Mouse (Mus musculus): ENCODE results near the gene Sdf2. TPM values are rescaled to one million over a fixed set of nuclear protein-coding genes. Genes with fewer than 3 reads are reported as not detected.
"Not testable (repeated sequence)": the region's sequence is repeated elsewhere in the genome, so short reads cannot be mapped to it uniquely, and the experiment has no call there.

Sdf2 gene
- polyA plus RNA-seq, 1 experiment from 2014 or later: 81.1 TPM

- Histone ChIP-seq H3K4me2 (replicated peaks) (no peak overlapping the region), H3K36me3 (peaks cover 94% of the 10 kb centered on the region), H3K4me3 (replicated peaks) (no peak overlapping the region), H3K4me1 (replicated peaks) (no peaks in the 10 kb centered on the region), H3K27me3 (no peaks in the 10 kb centered on the region), H3K9ac (replicated peaks) (no peak overlapping the region), H3K27ac (no peak overlapping the region), H3K9me3 (no peaks in the 10 kb centered on the region)
- WGBS: 90% methylated on average over 13 of the region's 13 CpGs
- ATAC-seq: no peak
Measured at GRCm38 (mm10) chr11:78271986-78272385, 26.4 kb downstream of the Sdf2 start.

DNA sequence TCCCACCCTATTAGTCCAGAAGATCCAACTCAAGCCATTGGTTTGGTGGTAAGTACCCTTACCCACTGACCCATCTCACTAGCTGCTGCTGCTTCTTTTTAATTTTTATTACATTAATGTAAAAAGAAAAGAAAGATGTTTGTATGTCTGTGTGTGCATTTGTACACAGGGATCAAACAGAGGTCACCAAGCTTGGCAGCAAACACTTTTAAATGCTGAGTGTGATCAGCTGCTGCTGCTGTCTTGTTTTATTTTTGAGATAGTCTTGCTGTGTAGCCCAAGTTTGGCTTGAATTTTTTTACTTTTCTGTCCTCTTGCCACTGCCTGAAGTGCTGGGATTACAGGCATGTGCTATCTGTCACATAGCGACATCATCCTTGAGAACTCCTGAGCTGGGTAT, 30.1 kb downstream of the Sdf2 start:
- H3K4me1 ChIP-seq (replicated peaks): no peaks in the 10 kb centered on the region
- H3K4me2 ChIP-seq (replicated peaks): no peak overlapping the region
- no peak overlapping the region for H3K27ac ChIP-seq
- H3K9ac ChIP-seq (replicated peaks): no peak overlapping the region
- ATAC-seq: no peak
- H3K9me3 ChIP-seq: no peaks in the 10 kb centered on the region
- 93% methylated on average over 1 of the region's 1 CpGs for WGBS
- no peaks in the 10 kb centered on the region for H3K27me3 ChIP-seq
- H3K4me3 ChIP-seq (replicated peaks): no peak overlapping the region
- peaks cover 98% of the 10 kb centered on the region for H3K36me3 ChIP-seq

DNA sequence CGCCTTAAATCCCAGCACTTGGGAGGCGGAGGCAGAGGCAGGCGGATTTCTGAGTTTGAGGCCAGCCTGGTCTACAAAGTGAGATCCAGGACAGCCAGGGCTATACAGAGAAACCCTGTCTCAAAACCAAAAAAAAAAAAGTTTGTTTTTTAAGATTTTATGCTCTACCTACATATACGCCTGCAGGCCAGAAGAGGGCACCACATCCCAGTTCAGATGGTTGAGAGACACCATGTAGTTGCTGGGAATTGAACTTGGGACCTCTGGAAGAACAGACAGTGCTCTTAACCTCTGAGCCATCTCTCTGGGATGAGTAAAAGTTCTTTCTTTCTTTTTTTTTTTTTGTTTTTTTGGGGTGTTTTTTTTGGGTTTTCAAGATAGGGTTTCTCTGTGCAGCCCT, 30.6 kb downstream of the Sdf2 start:
- not testable (repeated sequence) for H3K4me2 ChIP-seq (replicated peaks); H3K27ac ChIP-seq; H3K4me1 ChIP-seq (replicated peaks); H3K27me3 ChIP-seq; H3K9ac ChIP-seq (replicated peaks); H3K9me3 ChIP-seq; ATAC-seq; H3K4me3 ChIP-seq (replicated peaks)
- peaks cover 100% of the 10 kb centered on the region for H3K36me3 ChIP-seq
- WGBS: 91% methylated on average over 4 of the region's 4 CpGs

DNA sequence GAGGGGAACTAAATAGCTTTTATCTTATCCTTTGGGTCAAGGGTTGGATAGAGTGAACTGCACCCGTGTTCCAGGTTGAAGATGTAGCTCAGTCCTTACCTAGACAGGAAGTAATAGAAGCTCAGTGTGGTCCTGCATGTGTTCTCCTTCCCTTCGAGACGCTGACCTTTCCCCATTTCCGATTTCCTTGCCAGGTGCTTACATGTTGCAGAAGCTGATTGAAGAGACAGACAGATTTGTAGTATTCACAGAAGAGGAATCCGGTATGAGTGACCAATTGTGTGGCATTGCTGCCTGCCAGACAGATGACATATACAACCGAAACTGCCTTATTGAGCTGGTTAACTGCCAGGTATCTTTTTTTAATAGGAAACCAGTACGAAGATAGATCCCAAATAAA, 33.3 kb downstream of the Sdf2 start:
- Histone ChIP-seq H3K4me1 (replicated peaks) (no peaks in the 10 kb centered on the region), H3K9me3 (no peaks in the 10 kb centered on the region), H3K9ac (replicated peaks) (no peak overlapping the region), H3K4me3 (replicated peaks) (no peak overlapping the region), H3K27ac (no peak overlapping the region), H3K27me3 (no peaks in the 10 kb centered on the region), H3K4me2 (replicated peaks) (no peak overlapping the region), H3K36me3 (peaks cover 100% of the 10 kb centered on the region)
- no peak for ATAC-seq
- WGBS: 93% methylated on average over 7 of the region's 7 CpGs

DNA sequence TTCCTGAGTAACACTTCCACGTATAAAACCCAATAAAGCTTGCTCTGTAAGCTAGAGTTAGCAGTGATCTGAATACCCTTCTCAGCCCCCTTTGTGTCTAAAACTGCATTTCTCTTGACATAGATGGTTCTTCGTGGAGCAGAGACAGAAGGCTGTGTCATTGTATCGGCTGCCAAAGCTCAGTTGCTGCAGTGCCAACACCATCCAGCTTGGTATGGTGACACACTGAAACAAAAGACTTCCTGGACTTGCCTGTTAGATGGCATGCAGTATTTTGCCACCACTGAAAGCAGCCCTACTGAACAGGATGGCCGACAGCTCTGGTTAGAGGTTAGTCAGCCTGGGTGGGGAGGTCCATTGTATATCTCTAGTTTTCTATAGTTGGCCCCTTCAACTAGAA, 34.0 kb downstream of the Sdf2 start:
- no peak overlapping the region for H3K4me2 ChIP-seq (replicated peaks)
- no peak overlapping the region for H3K9ac ChIP-seq (replicated peaks)
- H3K36me3 ChIP-seq: peaks cover 100% of the 10 kb centered on the region
- H3K4me3 ChIP-seq (replicated peaks): no peak overlapping the region
- no peaks in the 10 kb centered on the region for H3K27me3 ChIP-seq
- no peak overlapping the region for H3K27ac ChIP-seq
- no peaks in the 10 kb centered on the region for H3K4me1 ChIP-seq (replicated peaks)
- WGBS: 90% methylated on average over 4 of the region's 4 CpGs
- H3K9me3 ChIP-seq: no peaks in the 10 kb centered on the region
- no peak for ATAC-seq

DNA sequence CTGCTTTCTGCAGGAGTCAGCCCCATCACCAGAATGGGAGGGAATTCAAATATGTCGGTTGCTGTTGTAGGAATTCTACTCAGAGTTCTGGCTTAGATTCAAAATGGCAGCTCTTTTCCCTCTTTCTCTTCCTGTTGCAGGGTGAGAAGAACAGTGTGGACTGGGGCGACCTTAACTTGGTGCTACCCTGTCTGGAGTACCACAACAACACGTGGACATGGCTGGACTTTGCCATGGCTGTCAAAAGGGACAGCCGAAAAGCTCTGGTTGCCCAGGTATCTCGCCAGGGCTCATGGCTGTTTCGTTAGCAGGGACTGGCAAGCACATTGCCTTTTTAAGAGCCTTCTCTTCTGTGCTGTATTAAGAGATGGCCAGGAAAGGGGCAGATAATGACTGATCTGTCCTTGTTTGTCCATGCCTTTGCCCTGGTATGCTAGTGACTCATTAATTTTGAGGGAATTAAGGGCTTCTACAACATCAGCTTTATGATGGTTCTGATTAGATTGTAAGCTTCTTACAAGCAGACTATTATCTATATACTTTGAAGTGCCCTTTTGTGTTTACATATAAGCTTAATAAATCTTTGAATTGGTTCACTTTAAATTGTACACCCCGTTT, 43.7 kb downstream of the Sdf2 start:
- H3K27ac ChIP-seq: no peak overlapping the region
- peaks cover 91% of the 10 kb centered on the region for H3K36me3 ChIP-seq
- H3K9me3 ChIP-seq: no peaks in the 10 kb centered on the region
- H3K4me2 ChIP-seq (replicated peaks): no peak overlapping the region
- no peaks in the 10 kb centered on the region for H3K4me1 ChIP-seq (replicated peaks)
- no peak overlapping the region for H3K4me3 ChIP-seq (replicated peaks)
- no peak overlapping the region for H3K9ac ChIP-seq (replicated peaks)
- no peak for ATAC-seq
- no peaks in the 10 kb centered on the region for H3K27me3 ChIP-seq
- WGBS: 92% methylated on average over 7 of the region's 7 CpGs

DNA sequence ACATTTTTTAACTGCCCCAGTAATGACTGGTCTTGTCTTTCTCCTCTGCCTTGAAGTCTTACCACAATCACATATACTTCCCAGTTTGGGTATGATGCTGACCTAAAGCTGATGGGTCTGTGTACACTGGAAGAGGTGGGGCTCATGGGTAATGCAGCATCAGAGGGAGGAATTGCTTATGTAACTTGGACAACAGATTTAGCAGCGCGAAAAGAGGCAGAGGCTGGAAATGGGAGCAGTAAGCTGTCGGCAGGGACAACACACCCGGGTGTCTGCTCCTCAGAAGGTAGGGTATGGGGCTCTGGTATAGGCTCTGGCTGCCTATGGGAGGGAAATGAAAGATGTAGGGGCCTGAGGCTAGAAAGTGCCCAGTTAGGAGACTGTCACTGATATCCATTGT, 45.1 kb downstream of the Sdf2 start, which contains the start of gene BC030499:
TSS of gene BC030499 (plus strand) at position 188 of the 400 bp plus-strand sequence.
- no peak within 1 kb of the TSS for H3K4me3 ChIP-seq (replicated peaks)
- H3K27ac ChIP-seq: no peak within 1 kb of the TSS
- H3K27me3 ChIP-seq: no peaks in the 10 kb centered on the region
- 94% methylated on average over 4 of the region's 4 CpGs for WGBS
- no peak for ATAC-seq
- H3K4me2 ChIP-seq (replicated peaks): no peak within 1 kb of the TSS
- no peak within 1 kb of the TSS for H3K9ac ChIP-seq (replicated peaks)
- H3K9me3 ChIP-seq: no peaks in the 10 kb centered on the region
- H3K36me3 ChIP-seq: peaks cover 77% of the 10 kb centered on the region
- no peaks in the 10 kb centered on the region for H3K4me1 ChIP-seq (replicated peaks)

DNA sequence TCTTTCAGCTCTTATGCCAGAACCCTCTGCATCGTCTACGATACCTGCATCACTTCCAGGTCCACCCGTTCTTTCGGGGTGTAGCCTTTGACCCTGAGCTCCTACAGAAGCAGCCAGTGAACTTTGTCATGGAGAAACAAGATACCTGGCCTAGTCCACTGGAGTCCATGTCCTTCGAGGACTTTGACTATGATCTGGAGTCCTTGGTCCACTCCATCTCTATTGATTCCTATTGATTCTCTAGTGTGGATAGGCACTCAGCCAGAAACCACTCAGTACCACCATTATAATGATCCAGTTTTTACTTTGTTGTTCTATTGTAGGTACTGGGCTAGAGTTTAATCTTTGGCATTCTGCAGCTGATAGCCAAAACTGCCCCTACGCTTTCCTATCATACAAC, 49.0 kb downstream of the Sdf2 start:
- no peak overlapping the region for H3K9ac ChIP-seq (replicated peaks)
- 94% methylated on average over 6 of the region's 6 CpGs for WGBS
- no peaks in the 10 kb centered on the region for H3K4me1 ChIP-seq (replicated peaks)
- peaks cover 39% of the 10 kb centered on the region for H3K36me3 ChIP-seq
- no peaks in the 10 kb centered on the region for H3K9me3 ChIP-seq
- no peaks in the 10 kb centered on the region for H3K27me3 ChIP-seq
- H3K4me3 ChIP-seq (replicated peaks): no peak overlapping the region
- no peak overlapping the region for H3K4me2 ChIP-seq (replicated peaks)
- no peak for ATAC-seq
- no peak overlapping the region for H3K27ac ChIP-seq

GRCm38 (mm10) chr11:78300917-78301316, 55.4 kb downstream of the Sdf2 start:
- no peaks in the 10 kb centered on the region for H3K27me3 ChIP-seq
- peaks cover 17% of the 10 kb centered on the region for H3K36me3 ChIP-seq
- H3K4me1 ChIP-seq (replicated peaks): peaks cover 10% of the 10 kb centered on the region
- peak overlapping the region; percentile 77 for H3K4me3 ChIP-seq (replicated peaks)
- H3K4me2 ChIP-seq (replicated peaks): peak overlapping the region; percentile 99
- no peaks in the 10 kb centered on the region for H3K9me3 ChIP-seq
- peak overlapping the region; percentile 62; the same call in 1 of the 2 replicates for H3K27ac ChIP-seq
- peak; percentile 70 for ATAC-seq
- peak overlapping the region; percentile 70 for H3K9ac ChIP-seq (replicated peaks)
- WGBS: 72% methylated on average over 7 of the region's 7 CpGs

- Histone ChIP-seq H3K27ac (peak within 1 kb of the TSS; percentile 62; the same call in 1 of the 2 replicates), H3K4me1 (replicated peaks) (peaks cover 10% of the 10 kb centered on the region), H3K9ac (replicated peaks) (peak within 1 kb of the TSS; percentile 70), H3K4me3 (replicated peaks) (peak within 1 kb of the TSS; percentile 77), H3K4me2 (replicated peaks) (peak within 1 kb of the TSS; percentile 99), H3K36me3 (peaks cover 17% of the 10 kb centered on the region), H3K27me3 (no peaks in the 10 kb centered on the region), H3K9me3 (no peaks in the 10 kb centered on the region)
- peak; percentile 100 for ATAC-seq
- WGBS: under 1% methylated on average over 49 of the region's 49 CpGs
Measured at GRCm38 (mm10) chr11:78301357-78302084, 56.0 kb downstream of the Sdf2 start, which contains the start of gene Spag5. Gene Spag5 (plus strand): TSS chr11:78301529.

Measured in midbrain, embryonic 13.5 days (tissue).